Mouse (Mus musculus) intestine, embryonic 14.5 days (tissue): ENCODE results near the gene Arhgef11. TPM values are rescaled to one million over a fixed set of nuclear protein-coding genes. Genes with fewer than 3 reads are reported as not detected.

Source experiments
- ATAC-seq: fragments of 200-750 bp; cut with Nextera tagmentation; replicated peaks from 2 replicates; pipeline ENCODE4 v1.8.0; 2017; ENCODE audit warnings: low read depth, moderate number of reproducible peaks, moderate TSS enrichment, moderate library complexity; ENCODE audit not compliant: low FRiP score, low TSS enrichment
- DNase-seq: peaks from one replicate; pipeline ENCODE4 v3.0.0-alpha.2; 2018; ENCODE audit warnings: low spot score
- H3K27ac ChIP-seq: fragments of 300-500 bp; sonication (generic); 2 replicates; pipeline ENCODE4 v1.5.1; 2014; ENCODE audit warnings: low read depth, mild to moderate bottlenecking, control low read depth
- H3K27me3 ChIP-seq: fragments of 300-500 bp; sonication (generic); replicated peaks from 2 replicates; pipeline ENCODE4 v1.6.1; 2014; ENCODE audit warnings: low read length, control low read depth; ENCODE audit not compliant: control insufficient read depth, insufficient read depth
- H3K36me3 ChIP-seq: fragments of 300-500 bp; sonication (generic); 2 replicates; pipeline ENCODE4 v1.6.1; 2014; ENCODE audit warnings: low read length, control low read depth; ENCODE audit not compliant: control insufficient read depth, insufficient read depth
- H3K4me1 ChIP-seq: fragments of 300-500 bp; sonication (generic); replicated peaks from 2 replicates; pipeline ENCODE4 v1.6.1; 2014; ENCODE audit warnings: low read length, control low read depth, mixed read lengths; ENCODE audit not compliant: control insufficient read depth, insufficient read depth
- H3K4me2 ChIP-seq: fragments of 300-500 bp; sonication (generic); 2 replicates; pipeline ENCODE4 v1.6.1; 2014; ENCODE audit warnings: low read length
- H3K4me3 ChIP-seq: fragments of 300-500 bp; sonication (generic); 2 replicates; pipeline ENCODE4 v1.5.1; 2014; ENCODE audit warnings: low read depth, low read length, control low read depth, mixed read lengths
- H3K9ac ChIP-seq: fragments of 300-500 bp; sonication (generic); 2 replicates; pipeline ENCODE4 v1.6.1; 2014; ENCODE audit warnings: mild to moderate bottlenecking, low read length
- H3K9me3 ChIP-seq: fragments of 300-500 bp; sonication (generic); 2 replicates; pipeline ENCODE4 v1.6.1; 2016; ENCODE audit warnings: low read length, control low read depth; ENCODE audit not compliant: control insufficient read depth
- WGBS: fragments of 180-500 bp; shearing (Covaris S2); extraction: QIAGEN DNeasy Blood & Tissue Kit; methylation state at CpG from one replicate; pipeline ENCODE4 v1.1.7; 2014; 5-methylcytosine and 5-hydroxymethylcytosine counted together
- polyA plus RNA-seq: library from polyadenylated mRNA; unstranded; fragments of >200 nt; fragmentation: Nextera tagmentation; extraction: Ambion mirVana; gene quantifications from 2 replicates; pipeline ENCODE4 v1.2.1, GENCODE M21; 2014

Gene Arhgef11
- polyA plus RNA-seq, 1 experiment from 2014 or later = 18.9 TPM

GRCm38 (mm10) chr3:87649063-87649462 lies 31.7 kb downstream of the Arhgef11 start:
- H3K27ac ChIP-seq = no peak overlapping the region
- DNase-seq (no peak), ATAC-seq (no peak)
- no peaks in the 10 kb centered on the region for H3K36me3 ChIP-seq
- no peaks in the 10 kb centered on the region for H3K27me3 ChIP-seq
- H3K4me1 ChIP-seq = no peaks in the 10 kb centered on the region
- no peak overlapping the region for H3K9ac ChIP-seq
- H3K9me3 ChIP-seq = no peaks in the 10 kb centered on the region
- H3K4me3 ChIP-seq = no peak overlapping the region
- 86% methylated on average over 3 of the region's 3 CpGs for WGBS
- no peak overlapping the region for H3K4me2 ChIP-seq

- Histone ChIP-seq H3K36me3 (no peaks in the 10 kb centered on the region), H3K27ac (no peak overlapping the region), H3K9ac (no peak overlapping the region), H3K9me3 (no peaks in the 10 kb centered on the region), H3K4me2 (no peak overlapping the region), H3K27me3 (no peaks in the 10 kb centered on the region), H3K4me3 (no peak overlapping the region), H3K4me1 (no peaks in the 10 kb centered on the region)
- ATAC-seq (no peak), DNase-seq (no peak)
- WGBS = 67% methylated on average over 2 of the region's 2 CpGs
Measured at GRCm38 (mm10) chr3:87658348-87658747, 41.0 kb downstream of the Arhgef11 start.

- no peak overlapping the region for H3K9ac ChIP-seq
- ATAC-seq (no peak), DNase-seq (no peak)
- H3K9me3 ChIP-seq = no peaks in the 10 kb centered on the region
- H3K36me3 ChIP-seq = no peaks in the 10 kb centered on the region
- whole genome bisulfite sequencing = 86% methylated on average over 9 of the region's 9 CpGs
- H3K4me3 ChIP-seq = no peak overlapping the region
- H3K27me3 ChIP-seq = no peaks in the 10 kb centered on the region
- H3K27ac ChIP-seq = no peak overlapping the region
- H3K4me2 ChIP-seq = no peak overlapping the region
- no peaks in the 10 kb centered on the region for H3K4me1 ChIP-seq
Measured at GRCm38 (mm10) chr3:87659692-87660429, 42.5 kb downstream of the Arhgef11 start.

GRCm38 (mm10) chr3:87660479-87660878 lies 43.1 kb downstream of the Arhgef11 start:
- WGBS = 89% methylated on average over 4 of the region's 4 CpGs
- Histone ChIP-seq H3K9ac (no peak overlapping the region), H3K27me3 (no peaks in the 10 kb centered on the region), H3K9me3 (no peaks in the 10 kb centered on the region), H3K4me1 (no peaks in the 10 kb centered on the region), H3K27ac (no peak overlapping the region), H3K4me2 (no peak overlapping the region), H3K36me3 (no peaks in the 10 kb centered on the region), H3K4me3 (no peak overlapping the region)
- ATAC-seq (no peak), DNase-seq (no peak)

- Histone ChIP-seq H3K9me3 (no peaks in the 10 kb centered on the region), H3K4me1 (no peaks in the 10 kb centered on the region), H3K4me2 (no peak overlapping the region), H3K27ac (no peak overlapping the region), H3K27me3 (no peaks in the 10 kb centered on the region), H3K9ac (no peak overlapping the region), H3K36me3 (no peaks in the 10 kb centered on the region), H3K4me3 (no peak overlapping the region)
- WGBS = 94% methylated on average over 1 of the region's 1 CpGs
- ATAC-seq (no peak), DNase-seq (no peak)
Measured at GRCm38 (mm10) chr3:87661291-87661690, 43.9 kb downstream of the Arhgef11 start.

- ATAC-seq = no peak
- Histone ChIP-seq H3K9ac (no peak overlapping the region), H3K27me3 (no peaks in the 10 kb centered on the region), H3K4me3 (no peak overlapping the region), H3K36me3 (peaks cover 85% of the 10 kb centered on the region), H3K27ac (no peak overlapping the region), H3K9me3 (no peaks in the 10 kb centered on the region), H3K4me1 (no peaks in the 10 kb centered on the region), H3K4me2 (no peak overlapping the region)
- WGBS = 78% methylated on average over 2 of the region's 2 CpGs
- DNase-seq = no peak
Measured at GRCm38 (mm10) chr3:87718525-87718924, 101.2 kb downstream of the Arhgef11 start.

GRCm38 (mm10) chr3:87724556-87724955 lies 107.2 kb downstream of the Arhgef11 start:
- WGBS = 34% methylated on average over 6 of the region's 6 CpGs
- Histone ChIP-seq H3K4me1 (no peaks in the 10 kb centered on the region; the same call in 1 of the 2 replicates), H3K36me3 (peaks cover 84% of the 10 kb centered on the region), H3K9me3 (no peaks in the 10 kb centered on the region), H3K4me3 (no peak overlapping the region), H3K27me3 (no peaks in the 10 kb centered on the region), H3K27ac (peak overlapping the region; percentile 14; the same call in 1 of the 2 replicates), H3K9ac (no peak overlapping the region), H3K4me2 (no peak overlapping the region)
- peak; percentile 49 for DNase-seq
- no peak for ATAC-seq

- H3K4me3 ChIP-seq = no peak overlapping the region
- ATAC-seq = no peak
- H3K9me3 ChIP-seq = no peaks in the 10 kb centered on the region
- WGBS = 96% methylated on average over 16 of the region's 16 CpGs
- no peak for DNase-seq
- peaks cover 89% of the 10 kb centered on the region for H3K36me3 ChIP-seq
- no peak overlapping the region for H3K9ac ChIP-seq
- H3K27ac ChIP-seq = no peak overlapping the region
- H3K4me2 ChIP-seq = no peak overlapping the region
- H3K27me3 ChIP-seq = no peaks in the 10 kb centered on the region
- no peaks in the 10 kb centered on the region; the same call in 1 of the 2 replicates for H3K4me1 ChIP-seq
Measured at GRCm38 (mm10) chr3:87725396-87726160, 108.2 kb downstream of the Arhgef11 start.
